In the genomic region with DNA sequence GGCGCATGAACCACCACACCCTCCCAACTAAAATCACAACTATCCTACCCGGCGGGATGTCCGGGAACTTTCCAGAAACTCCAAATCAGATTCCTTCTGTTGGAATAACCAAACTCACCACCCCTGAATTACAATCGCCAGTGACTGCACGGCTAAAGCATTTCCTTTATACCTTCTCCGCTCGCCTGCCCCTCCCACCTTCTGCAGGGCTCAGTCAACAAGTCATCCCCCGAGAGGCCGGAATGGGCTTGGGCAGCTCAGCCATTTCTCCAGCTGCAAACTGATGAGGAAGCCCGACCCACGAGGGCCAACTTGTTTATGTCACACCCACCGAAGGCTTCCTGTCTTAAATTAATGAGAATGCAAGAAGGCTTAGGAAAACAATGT, we compare ENCODE assay signal across 9 mouse cellular contexts.
A peak's percentile ranks its signal among the peaks of the same experiment; 100 is the strongest.
DNase-seq lines count a peak whose midpoint lies in the region; ATAC-seq and TF ChIP-seq lines count a peak whose summit lies in the region.
"Had no signal": no experiment of that assay in that cellular context is flagged by ENCODE, and none has a peak within 500 bp of the region (broad histone marks: within the 10 kb centered on the region; RNA-seq: fewer than 3 reads in every experiment).

No protein-coding gene starts in this region.

- TF ChIP-seq CTCF in layer of hippocampus, adult 2 months (conservative IDR thresholded peaks at IDR 0.05), result no peak
- TF ChIP-seq CTCF in heart, postnatal 0 days (IDR thresholded peaks at IDR 0.05; ENCODE audit: low read depth), result no peak

- H3K9me3 ChIP-seq in forebrain, embryonic 10.5 days, result no peaks in the 10 kb centered on the region
- H3K9me3 ChIP-seq in heart, postnatal 0 days (replicated peaks; ENCODE audit: control insufficient read depth, low read length), result no peaks in the 10 kb centered on the region

- peaks cover 40% of the 10 kb centered on the region for H3K27me3 ChIP-seq in forebrain, embryonic 10.5 days (ENCODE audit: poor library complexity, severe bottlenecking)
- no peaks in the 10 kb centered on the region for H3K27me3 ChIP-seq in heart, postnatal 0 days (ENCODE audit: control insufficient read depth, insufficient read depth, low read length)
- H3K27me3 ChIP-seq: CH12.LX had no signal

- peaks cover 38% of the 10 kb centered on the region for H3K4me1 ChIP-seq in forebrain, embryonic 10.5 days
- H3K4me1 ChIP-seq in heart, postnatal 0 days (ENCODE audit: control insufficient read depth, insufficient read depth), result peaks cover 23% of the 10 kb centered on the region

- ATAC-seq in heart, postnatal 0 days (ENCODE audit: insufficient read depth, low read depth), result peak; percentile 59
- peak; percentile 64 for ATAC-seq in megakaryocyte, adult 5-6 weeks (ENCODE audit: poor library complexity, severe bottlenecking)

- H3K27ac ChIP-seq in layer of hippocampus, adult 2 months, result peak overlapping the region; percentile 68
- peak overlapping the region; percentile 68 for H3K27ac ChIP-seq in forebrain, embryonic 10.5 days
- peak overlapping the region; percentile 77 for H3K27ac ChIP-seq in heart, postnatal 0 days (ENCODE audit: low read depth)

- H3K9ac ChIP-seq in heart, postnatal 0 days (replicated peaks; ENCODE audit: low read depth, low read length), result peak overlapping the region; percentile 74

- no peaks in the 10 kb centered on the region for H3K36me3 ChIP-seq in forebrain, embryonic 10.5 days (replicated peaks)
- H3K36me3 ChIP-seq in heart, postnatal 0 days (replicated peaks; ENCODE audit: control insufficient read depth, insufficient read depth, low read length), result no peaks in the 10 kb centered on the region

- no peak for TF ChIP-seq EP300 in heart, postnatal 0 days (IDR thresholded peaks at IDR 0.05; ENCODE audit: low read depth)

- no peak for DNase-seq in layer of hippocampus, adult 2 months (ENCODE audit: low spot score in 2 of 2)
- DNase-seq in layer of hippocampus, postnatal 10 days (ENCODE audit: low spot score in 2 of 2), result no peak
- DNase-seq in forebrain, embryonic 10.5 days (ENCODE audit: extremely low spot score, low spot score), result peak; percentile 25
- peak; percentile 58 for DNase-seq in heart, postnatal 0 days (ENCODE audit: low spot score)
- peak; percentile 74 to 87 for DNase-seq in kidney, postnatal 25 days
- DNase-seq in testis, postnatal 14 days (ENCODE audit: low spot score), result peak; percentile 58
- DNase-seq in MN1 (ENCODE audit: low spot score), result no peak

- H3K4me3 ChIP-seq in layer of hippocampus, adult 2 months, result peak overlapping the region; percentile 59
- peak overlapping the region; percentile 65 for H3K4me3 ChIP-seq in forebrain, embryonic 10.5 days
- H3K4me3 ChIP-seq in heart, postnatal 0 days (ENCODE audit: low read depth, low read length), result peak overlapping the region; percentile 64

- peak overlapping the region; percentile 90 for H3K4me2 ChIP-seq in heart, postnatal 0 days (ENCODE audit: low read depth, low read length)

- WGBS in forebrain, embryonic 10.5 days, result under 1% methylated on average over 13 of the region's 13 CpGs
- 2% methylated on average over 13 of the region's 13 CpGs for WGBS in heart, postnatal 0 days

Comparison
In these comparisons a context has a peak if more than half of its experiments do, and no peak if none do; other contexts are left out.
1. DNase-seq: peak in forebrain, embryonic 10.5 days (single experiment), heart, postnatal 0 days (single experiment), kidney, postnatal 25 days (2 of 2) and testis, postnatal 14 days (single experiment); none in layer of hippocampus, adult 2 months (0 of 2), layer of hippocampus, postnatal 10 days (0 of 2) and MN1 (single experiment).
2. Peak in every context shown above with its lines, with median percentiles within 50 percentile points of each other: H3K27ac ChIP-seq and H3K4me3 ChIP-seq.